Mouse (Mus musculus) bone marrow, adult 2 months (tissue): Measurements from ENCODE around the gene Fahd2a. TPM values are rescaled to one million over a fixed set of nuclear protein-coding genes. Genes with fewer than 3 reads are reported as not detected.
A peak's percentile ranks its signal among the peaks of the same experiment; 100 is the strongest.

Experiments used
- H3K27ac ChIP-seq: fragments of 200-500 bp; 2 replicates; pipeline ENCODE4 v1.5.1; 2012; ENCODE audit warnings: low read depth, mild to moderate bottlenecking, control low read depth, inconsistent platforms, low read length; ENCODE audit not compliant: control insufficient read depth, poor library complexity, insufficient read depth
- H3K4me1 ChIP-seq: fragments of 200-500 bp; 2 replicates; pipeline ENCODE4 v1.6.1; 2011; ENCODE audit warnings: low read length; ENCODE audit not compliant: control insufficient read depth, insufficient read depth
- H3K4me3 ChIP-seq: fragments of 200-500 bp; replicated peaks from 2 replicates; pipeline ENCODE3; 2011; ENCODE audit warnings: mild to moderate bottlenecking, low read depth, low read length, control low read depth; ENCODE audit not compliant: control insufficient read depth
- CTCF ChIP-seq: fragments of 200-500 bp; IDR thresholded peaks from 2 replicates; pipeline ENCODE4 v1.5.1; 2011; ENCODE audit warnings: low read length, control low read depth; ENCODE audit not compliant: control insufficient read depth, insufficient read depth
- POLR2A ChIP-seq: fragments of 200-500 bp; IDR thresholded peaks from 2 replicates; pipeline ENCODE4 v1.6.1; 2011; ENCODE audit warnings: low read depth, mild to moderate bottlenecking, control low read depth, low read length, borderline replicate concordance; ENCODE audit not compliant: control insufficient read depth
- WGBS: fragments of 180-500 bp; shearing (Covaris S2); methylation state at CpG from one replicate; pipeline ENCODE4 v1.1.7; 2018; 5-methylcytosine and 5-hydroxymethylcytosine counted together
- polyA plus RNA-seq: library from polyadenylated mRNA; stranded (reverse); fragments of >200 nt; gene quantifications from 2 replicates; pipeline ENCODE4 v1.2.4, GENCODE M21; 2011; ENCODE audit warnings: low replicate concordance; ENCODE audit not compliant: missing spikeins, insufficient read depth, insufficient read length

The Fahd2a gene
- polyA plus RNA-seq: 9.5 and 14.6 TPM in 2 replicates

DNA sequence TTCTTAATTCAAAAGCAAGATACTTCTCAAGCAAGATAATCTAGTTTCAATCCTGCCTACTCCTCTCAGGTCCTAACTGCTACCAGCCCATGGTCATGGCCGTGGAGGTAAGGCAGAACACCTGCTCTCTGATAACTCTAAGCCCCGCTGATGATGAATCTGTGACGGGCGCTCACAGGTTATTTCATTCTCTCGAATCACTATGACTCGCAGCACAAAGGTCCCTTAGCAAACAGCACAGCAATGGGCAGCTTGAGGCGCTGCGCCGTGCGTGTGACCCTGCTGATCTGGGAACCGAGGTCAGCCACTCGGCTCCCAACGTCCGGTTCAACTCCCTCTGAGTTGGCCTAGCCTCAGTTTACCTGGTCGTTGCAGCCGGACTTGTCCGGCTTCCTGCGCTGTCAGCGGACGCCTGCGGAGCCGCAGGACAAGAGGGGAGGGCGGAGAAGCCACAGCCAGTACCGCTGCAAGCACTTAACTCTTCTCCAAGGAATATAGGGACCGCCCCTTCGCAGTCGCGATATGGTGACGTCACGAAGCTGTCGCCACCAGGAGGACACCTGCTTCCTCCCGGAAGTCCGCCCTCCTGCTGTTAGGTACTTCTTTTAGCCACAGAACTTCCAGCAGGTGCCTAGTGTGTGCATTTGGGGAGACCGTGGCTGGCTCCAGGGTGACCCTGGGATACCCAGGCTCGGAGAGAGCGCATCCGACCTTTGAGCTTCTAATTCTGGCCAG lies at the start of gene Fahd2a:
Fahd2a (minus strand) TSS at position 511 of the 735 bp plus-strand sequence.
- no peak for TF ChIP-seq CTCF
- TF ChIP-seq POLR2A: peak; percentile 55; the same call in 1 of the 2 replicates
- Histone ChIP-seq H3K4me1 (no peaks in the 10 kb centered on the region; the same call in 1 of the 2 replicates), H3K4me3 (peak within 1 kb of the TSS; percentile 85), H3K27ac (no peak within 1 kb of the TSS)
- under 1% methylated on average over 37 of the region's 37 CpGs for WGBS

DNA sequence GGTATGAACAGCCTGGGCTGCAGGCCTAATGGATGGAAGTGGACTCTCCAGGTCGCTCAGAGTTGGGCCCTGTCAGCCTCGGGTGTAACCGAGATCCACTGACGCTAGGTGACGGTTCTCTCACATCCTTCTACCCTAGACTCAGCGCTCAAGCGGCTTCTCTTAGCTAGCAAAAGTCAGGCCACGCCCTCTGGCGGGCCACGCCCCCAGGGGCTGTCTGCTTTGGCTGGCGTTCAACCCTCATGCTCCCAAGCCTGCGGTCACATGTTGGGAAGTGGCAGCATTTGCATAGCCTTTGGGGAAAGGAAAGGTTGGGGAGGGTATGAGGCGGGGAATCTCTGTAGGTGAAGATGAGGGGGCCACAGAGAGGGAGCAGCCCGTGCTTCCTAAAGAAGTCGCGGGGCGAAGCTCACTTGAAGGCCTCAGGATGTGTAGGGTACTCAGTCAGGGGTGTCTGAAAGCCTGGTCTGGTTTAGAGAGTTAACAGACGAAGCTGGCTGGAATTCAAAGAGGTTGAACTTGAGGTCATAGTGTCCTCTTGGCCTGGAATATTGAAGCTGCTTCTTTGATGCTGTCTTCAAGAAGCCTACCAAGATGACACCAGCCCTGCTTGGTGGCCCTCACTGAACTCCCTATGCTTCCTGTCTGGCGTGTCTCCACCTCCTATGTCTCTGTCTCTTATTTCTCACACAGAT lies 40.3 kb upstream of the Fahd2a start:
- no peak for TF ChIP-seq POLR2A
- no peak for TF ChIP-seq CTCF
- WGBS: 7% methylated on average over 19 of the region's 19 CpGs
- no peak overlapping the region for H3K27ac ChIP-seq
- no peak overlapping the region for H3K4me3 ChIP-seq
- H3K4me1 ChIP-seq: no peaks in the 10 kb centered on the region

DNA sequence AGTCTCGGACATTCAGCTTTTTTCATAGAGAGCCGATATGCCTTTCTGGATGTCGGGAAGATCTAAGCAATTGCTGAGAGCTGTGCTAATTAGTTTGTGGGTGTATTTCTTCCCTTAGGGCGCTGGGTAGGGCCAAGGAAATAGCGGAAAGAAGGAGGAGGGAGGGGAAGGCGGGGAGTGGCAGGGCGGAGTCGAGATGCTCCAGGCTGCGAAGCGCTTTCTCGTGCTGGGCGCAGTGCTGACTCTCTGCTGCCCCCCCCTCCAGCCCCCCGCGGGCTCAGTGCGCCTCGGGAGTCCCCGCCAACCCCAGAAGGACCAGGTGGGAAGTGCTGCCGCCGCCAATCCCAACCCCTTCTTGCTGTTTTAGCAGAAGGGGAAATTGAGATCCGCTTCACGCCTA lies 38.6 kb upstream of the Fahd2a start:
- Histone ChIP-seq H3K4me1 (no peaks in the 10 kb centered on the region), H3K4me3 (no peak overlapping the region), H3K27ac (no peak overlapping the region)
- no peak for TF ChIP-seq POLR2A
- TF ChIP-seq CTCF: no peak
- WGBS: 2% methylated on average over 21 of the region's 21 CpGs

DNA sequence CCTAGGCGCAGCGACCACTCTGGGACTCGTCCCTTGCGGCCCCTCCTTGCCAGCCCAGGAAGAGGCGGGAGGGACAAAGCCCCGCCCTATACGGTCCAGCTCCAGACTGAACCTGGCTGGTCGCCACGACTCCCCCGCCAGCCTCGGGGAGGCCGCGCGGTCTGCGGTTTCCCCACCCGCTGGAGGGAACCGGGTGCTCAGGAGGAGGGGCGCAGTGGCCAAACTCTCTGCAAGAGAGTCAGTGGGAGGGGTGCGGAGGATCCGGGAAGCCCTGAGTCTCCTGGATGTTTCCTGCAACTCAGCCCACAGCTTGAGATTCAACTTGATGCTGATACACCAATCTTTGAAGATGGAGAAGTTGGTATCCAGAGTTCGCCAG lies 38.2 kb upstream of the Fahd2a start:
- H3K4me1 ChIP-seq: no peaks in the 10 kb centered on the region
- under 1% methylated on average over 21 of the region's 21 CpGs for WGBS
- no peak overlapping the region; the same call in 1 of the 2 replicates for H3K27ac ChIP-seq
- TF ChIP-seq CTCF (no peak), POLR2A (no peak)
- no peak overlapping the region for H3K4me3 ChIP-seq

DNA sequence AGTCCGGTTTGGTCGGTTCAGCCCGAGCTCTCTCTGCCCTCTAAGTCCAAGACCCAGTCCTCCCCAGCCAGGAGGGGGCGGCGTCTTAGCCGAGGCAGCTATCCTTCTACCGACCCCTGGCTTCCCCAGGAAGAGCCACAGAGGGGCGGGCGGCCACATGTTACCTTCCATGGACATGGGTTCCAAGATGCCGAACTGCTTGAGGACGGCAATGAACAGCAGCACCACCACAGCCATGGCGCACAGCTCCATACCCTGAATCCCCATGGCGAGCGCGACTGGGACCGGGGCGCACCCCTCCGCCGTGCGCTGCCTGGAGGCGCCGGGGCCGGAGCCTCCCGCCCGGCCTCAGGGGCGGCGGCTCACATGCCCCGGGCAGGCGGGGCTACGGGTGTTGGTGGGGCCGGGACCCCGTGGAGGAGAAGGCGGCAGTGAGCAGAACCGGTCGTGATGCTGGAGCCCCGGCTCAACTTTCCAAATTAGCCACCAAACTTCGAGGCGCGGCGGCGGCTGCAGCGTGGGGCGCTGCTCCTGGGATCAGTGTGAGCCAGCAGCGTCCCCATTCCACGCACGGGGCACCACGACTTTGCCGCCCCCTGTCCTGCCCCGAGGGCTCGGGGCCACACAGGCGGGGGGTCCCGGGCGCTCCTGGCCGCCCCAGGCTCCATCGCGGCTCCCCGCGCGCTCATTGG lies 37.6 kb upstream of the Fahd2a start:
- WGBS: 2% methylated on average over 58 of the region's 59 CpGs
- Histone ChIP-seq H3K4me1 (no peaks in the 10 kb centered on the region), H3K27ac (no peak overlapping the region; the same call in 1 of the 2 replicates), H3K4me3 (peak overlapping the region; percentile 30)
- TF ChIP-seq CTCF: no peak
- no peak for TF ChIP-seq POLR2A

DNA sequence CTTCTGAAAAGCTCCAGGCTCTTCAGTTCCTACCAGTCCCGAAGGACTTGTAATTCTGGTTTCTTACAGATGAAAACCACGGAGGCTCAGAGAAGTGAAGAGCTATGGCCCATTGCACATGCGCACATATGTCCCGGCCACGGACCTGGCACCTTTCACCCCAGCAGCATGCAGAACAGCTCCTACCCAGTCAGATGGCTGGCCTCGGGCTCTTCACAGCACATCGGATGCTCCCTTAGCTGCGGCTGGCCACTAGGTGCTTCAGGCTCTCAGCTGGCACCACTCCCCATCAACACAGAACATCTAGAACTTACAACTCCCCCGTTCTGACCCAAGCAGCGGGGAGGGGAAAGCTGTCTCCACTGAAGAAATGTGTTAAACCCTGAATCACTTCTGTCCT lies 35.4 kb upstream of the Fahd2a start:
- 73% methylated on average over 10 of the region's 10 CpGs for WGBS

DNA sequence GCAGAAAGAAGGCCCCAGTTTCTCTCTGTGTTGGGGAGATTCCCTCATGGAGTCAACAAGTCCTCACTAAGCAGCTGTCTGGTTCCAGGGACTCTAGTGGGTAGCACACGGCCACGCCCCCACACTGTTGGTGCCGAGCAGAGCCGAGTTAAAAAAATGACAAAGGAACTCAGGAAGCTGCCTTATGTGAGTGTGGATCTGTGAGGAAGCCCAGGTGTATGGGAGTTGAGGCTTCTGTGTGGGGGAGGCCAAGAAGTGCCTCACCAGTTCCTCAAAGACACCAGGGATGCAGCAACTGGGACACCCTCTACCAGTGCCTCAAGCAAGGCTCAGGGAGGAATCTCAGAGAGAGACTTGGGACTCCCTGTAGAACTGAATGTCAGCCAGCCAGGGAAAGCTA lies 34.8 kb upstream of the Fahd2a start:
- H3K4me1 ChIP-seq: no peaks in the 10 kb centered on the region
- no peak overlapping the region for H3K4me3 ChIP-seq
- no peak overlapping the region for H3K27ac ChIP-seq
- TF ChIP-seq CTCF (no peak), POLR2A (no peak)
- WGBS: 77% methylated on average over 4 of the region's 4 CpGs

More for the DNA sequence above, 35.4 kb upstream of the Fahd2a start:
- TF ChIP-seq POLR2A: no peak
- H3K27ac ChIP-seq: no peak overlapping the region
- no peak overlapping the region for H3K4me3 ChIP-seq
- no peaks in the 10 kb centered on the region for H3K4me1 ChIP-seq

DNA sequence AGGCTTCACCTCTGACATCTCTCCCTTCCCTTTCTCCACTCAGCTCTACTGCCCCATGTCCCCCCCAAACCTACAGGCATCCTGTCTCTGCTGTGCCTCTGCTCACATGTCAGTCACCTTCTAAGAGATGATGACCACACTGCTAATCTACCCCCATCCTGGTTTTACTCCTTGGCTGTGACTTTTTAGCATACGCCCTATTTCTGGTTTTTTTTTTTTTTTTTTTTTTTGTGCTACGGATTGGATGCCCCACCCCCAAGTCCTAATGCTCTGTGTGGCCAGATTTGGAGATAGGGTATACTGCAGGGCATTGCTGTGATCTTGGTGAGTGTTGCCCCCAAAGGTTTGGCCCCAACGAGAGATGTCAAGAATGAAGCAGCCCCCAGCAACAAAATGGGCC lies 27.9 kb upstream of the Fahd2a start:
- no peaks in the 10 kb centered on the region for H3K4me1 ChIP-seq
- no peak overlapping the region for H3K27ac ChIP-seq
- no peak overlapping the region for H3K4me3 ChIP-seq
- WGBS: 52% methylated on average over 3 of the region's 3 CpGs
- TF ChIP-seq POLR2A (no peak), CTCF (no peak)
